Mouse (Mus musculus): ENCODE data around the gene Cc2d1a. TPM values are rescaled to one million over a fixed set of nuclear protein-coding genes. Genes with fewer than 3 reads are reported as not detected.

The Cc2d1a gene
- polyA plus RNA-seq, 1 experiment, result 25.2 TPM

DNA sequence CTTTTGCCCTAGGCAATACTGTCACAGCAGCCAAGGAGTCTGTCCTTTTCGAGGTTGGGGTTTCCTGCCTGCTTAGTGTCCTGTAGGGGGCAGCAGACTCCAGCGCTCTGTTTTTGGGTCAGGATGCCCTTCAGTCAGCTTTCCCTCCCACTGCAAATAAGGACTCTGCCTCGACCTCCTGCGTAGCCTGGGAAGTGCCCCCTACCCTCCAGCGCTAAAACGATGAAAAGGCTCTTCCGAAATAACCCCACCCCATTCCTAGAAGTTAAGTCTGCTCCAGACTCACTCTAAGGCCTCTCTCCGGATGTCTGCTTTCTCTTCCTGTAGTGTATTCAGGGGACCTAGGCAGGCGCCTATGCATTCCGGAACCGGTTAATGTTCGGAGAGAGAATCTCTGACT, 38.8 kb upstream of the Cc2d1a start:
- Histone ChIP-seq H3K79me3 (ENCODE audit: low read depth) (peaks cover 1% of the 10 kb centered on the region), H3K27me3 (ENCODE audit: control insufficient read depth, insufficient read depth, insufficient read length) (no peaks in the 10 kb centered on the region), H3K79me2 (ENCODE audit: control insufficient read depth, insufficient read depth) (peaks cover 13% of the 10 kb centered on the region), H3K4me3 (ENCODE audit: insufficient read depth, poor library complexity, severe bottlenecking) (no peak overlapping the region), H3K36me3 (ENCODE audit: control insufficient read depth, insufficient read depth) (no peaks in the 10 kb centered on the region), H3ac (ENCODE audit: control insufficient read depth, insufficient read length, low read depth) (peak overlapping the region; percentile 5)
- TF ChIP-seq CTCF (IDR thresholded peaks at IDR 0.05; ENCODE audit: control insufficient read depth, insufficient read depth, insufficient read length) (peak; percentile 82), MYOD1 (IDR thresholded peaks at IDR 0.05; ENCODE audit: control insufficient read depth, insufficient read length, low read depth) (no peak)

DNA sequence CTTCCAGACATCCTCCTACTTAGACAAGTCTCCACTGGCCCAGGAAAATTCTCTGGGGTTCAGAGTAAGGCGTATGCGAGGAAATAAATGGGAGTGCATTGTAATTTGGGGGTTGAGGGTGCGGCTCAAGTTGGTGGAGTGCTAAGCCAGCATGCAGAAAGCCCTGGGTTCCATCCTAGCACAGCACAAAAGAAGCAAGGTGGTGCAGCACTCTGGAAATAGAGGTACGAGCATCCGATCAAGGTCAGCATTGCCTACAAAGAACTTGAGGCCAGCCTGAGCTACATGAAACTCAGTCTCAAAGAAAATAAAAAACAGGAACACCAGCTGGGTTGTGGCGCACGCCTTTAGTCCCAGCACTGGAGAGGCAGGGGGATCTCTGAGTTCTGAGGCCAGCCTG, 37.4 kb upstream of the Cc2d1a start, which contains the start of gene Nanos3:
Nanos3 (minus strand) TSS at position 101 of the 400 bp plus-strand sequence.
- H3K4me3 ChIP-seq (ENCODE audit: insufficient read depth, poor library complexity, severe bottlenecking), result peak within 1 kb of the TSS; percentile 43
- H3K79me3 ChIP-seq (ENCODE audit: low read depth), result peaks cover 1% of the 10 kb centered on the region
- H3K27me3 ChIP-seq (ENCODE audit: control insufficient read depth, insufficient read depth, insufficient read length), result no peaks in the 10 kb centered on the region
- TF ChIP-seq CTCF (IDR thresholded peaks at IDR 0.05; ENCODE audit: control insufficient read depth, insufficient read depth, insufficient read length) (no peak), MYOG (IDR thresholded peaks at IDR 0.05; ENCODE audit: control insufficient read depth, extremely low read depth, insufficient read length) (no peak), CEBPB (IDR thresholded peaks at IDR 0.05; ENCODE audit: low read depth) (no peak), FOSL1 (IDR thresholded peaks at IDR 0.05; ENCODE audit: insufficient read depth, low read length, poor library complexity, severe bottlenecking) (no peak), USF1 (IDR thresholded peaks at IDR 0.05; ENCODE audit: low read depth) (no peak), MYOD1 (IDR thresholded peaks at IDR 0.05; ENCODE audit: control insufficient read depth, insufficient read length, low read depth) (no peak), MAX (IDR thresholded peaks at IDR 0.05) (no peak)
- H3ac ChIP-seq (ENCODE audit: control insufficient read depth, insufficient read length, low read depth), result peak within 1 kb of the TSS; percentile 94
- peaks cover 13% of the 10 kb centered on the region for H3K79me2 ChIP-seq (ENCODE audit: control insufficient read depth, insufficient read depth)
- H3K36me3 ChIP-seq (ENCODE audit: control insufficient read depth, insufficient read depth), result no peaks in the 10 kb centered on the region

DNA sequence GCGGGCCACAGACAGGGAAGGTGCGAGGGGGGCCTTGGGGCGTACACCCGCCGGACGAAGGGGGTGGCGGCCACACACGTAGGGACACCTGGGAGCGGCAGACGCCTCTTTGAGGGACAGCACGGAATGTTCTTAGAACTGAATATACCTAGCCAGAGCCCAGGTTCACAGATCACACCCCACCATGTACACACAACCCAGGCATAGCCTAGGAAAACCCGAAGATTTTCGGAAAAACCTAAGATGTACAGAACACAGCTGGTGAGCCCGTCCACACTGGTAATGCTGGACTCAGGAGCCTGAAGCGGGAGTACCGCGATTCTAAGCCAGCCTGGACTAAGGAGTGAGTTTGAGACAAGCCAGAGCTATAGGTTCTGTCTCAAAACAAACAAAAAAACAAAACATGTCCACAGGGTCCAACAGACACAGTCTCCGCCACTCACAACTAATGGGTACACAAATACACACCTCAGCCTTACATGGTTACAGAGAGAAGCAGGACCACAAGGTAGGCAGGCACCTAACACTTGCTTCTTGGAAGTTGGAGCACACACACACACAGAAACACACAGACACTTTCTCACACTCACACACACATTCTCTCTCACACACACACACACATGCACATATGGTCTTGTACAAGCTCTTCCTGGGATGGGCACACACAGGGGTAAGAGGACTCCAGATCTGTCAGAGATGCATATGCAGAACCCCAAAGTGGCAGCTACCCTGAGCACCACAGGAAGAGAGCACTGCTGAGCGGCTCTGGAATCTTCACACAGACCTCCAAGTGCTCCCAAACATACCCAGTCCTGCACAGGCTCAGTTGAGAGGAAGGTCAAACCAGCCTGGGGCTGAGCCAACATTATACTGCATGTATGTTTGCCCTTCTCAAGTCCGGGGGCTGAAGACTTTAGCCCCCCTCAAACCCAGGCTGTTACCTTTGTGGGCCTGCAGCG, 36.6 kb upstream of the Cc2d1a start:
- peak overlapping the region; percentile 43 for H3K4me3 ChIP-seq (ENCODE audit: insufficient read depth, poor library complexity, severe bottlenecking)
- peak overlapping the region; percentile 94 for H3ac ChIP-seq (ENCODE audit: control insufficient read depth, insufficient read length, low read depth)
- H3K27me3 ChIP-seq (ENCODE audit: control insufficient read depth, insufficient read depth, insufficient read length), result no peaks in the 10 kb centered on the region
- no peaks in the 10 kb centered on the region for H3K36me3 ChIP-seq (ENCODE audit: control insufficient read depth, insufficient read depth)
- peaks cover 13% of the 10 kb centered on the region for H3K79me2 ChIP-seq (ENCODE audit: control insufficient read depth, insufficient read depth)
- H3K79me3 ChIP-seq (ENCODE audit: low read depth), result peaks cover 1% of the 10 kb centered on the region
- TF ChIP-seq CTCF (IDR thresholded peaks at IDR 0.05; ENCODE audit: control insufficient read depth, insufficient read depth, insufficient read length) (no peak), MYOG (IDR thresholded peaks at IDR 0.05; ENCODE audit: control insufficient read depth, extremely low read depth, insufficient read length) (no peak), MYOD1 (IDR thresholded peaks at IDR 0.05; ENCODE audit: control insufficient read depth, insufficient read length, low read depth) (no peak), FOSL1 (IDR thresholded peaks at IDR 0.05; ENCODE audit: insufficient read depth, low read length, poor library complexity, severe bottlenecking) (no peak), USF1 (IDR thresholded peaks at IDR 0.05; ENCODE audit: low read depth) (no peak), CEBPB (IDR thresholded peaks at IDR 0.05; ENCODE audit: low read depth) (no peak), MAX (IDR thresholded peaks at IDR 0.05) (no peak)

DNA sequence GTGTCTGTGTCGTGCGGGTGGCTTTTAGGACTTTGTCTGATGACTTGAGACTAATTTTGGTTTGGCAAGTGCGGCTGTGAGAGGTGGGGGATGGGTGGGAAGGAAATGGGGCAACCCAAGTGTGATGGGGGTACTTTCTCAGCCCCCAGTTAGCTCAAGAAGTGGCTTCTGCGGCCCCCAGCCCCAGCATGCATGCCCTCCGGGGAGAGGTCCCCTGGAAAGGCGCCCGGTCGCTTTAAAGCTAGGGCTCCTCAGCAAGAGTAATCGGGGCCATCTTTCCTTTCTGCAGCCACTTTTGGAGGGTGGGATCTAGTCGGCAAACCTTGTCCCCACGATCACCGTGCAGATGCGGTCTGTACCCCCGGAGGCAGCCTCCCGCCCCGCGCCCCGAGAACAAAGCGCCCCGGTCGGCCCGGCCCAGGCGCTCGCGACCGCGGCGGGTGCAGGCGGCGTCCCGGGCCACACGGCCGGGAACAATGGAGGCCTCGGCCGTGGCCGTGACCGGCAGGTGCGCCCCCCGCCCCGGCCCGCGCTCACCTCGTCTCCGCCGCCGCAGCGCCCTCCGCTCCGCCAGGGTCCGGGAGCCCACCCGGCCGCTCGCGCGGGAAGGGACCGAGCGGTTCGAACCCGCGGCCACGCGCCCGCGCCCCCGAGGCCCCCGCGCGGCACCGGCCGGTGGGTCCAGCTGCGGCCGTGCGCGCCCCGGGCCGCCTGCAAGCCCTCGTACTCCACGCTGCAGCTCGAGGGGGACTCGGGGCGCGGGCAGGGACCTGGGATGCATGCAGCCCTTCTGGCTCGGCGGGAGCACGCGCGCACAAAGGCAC, 35.7 kb upstream of the Cc2d1a start:
- Histone ChIP-seq H3K4me3 (ENCODE audit: insufficient read depth, poor library complexity, severe bottlenecking) (peak overlapping the region; percentile 43), H3K27me3 (ENCODE audit: control insufficient read depth, insufficient read depth, insufficient read length) (no peaks in the 10 kb centered on the region), H3K79me2 (ENCODE audit: control insufficient read depth, insufficient read depth) (peaks cover 13% of the 10 kb centered on the region), H3K36me3 (ENCODE audit: control insufficient read depth, insufficient read depth) (no peaks in the 10 kb centered on the region), H3ac (ENCODE audit: control insufficient read depth, insufficient read length, low read depth) (peak overlapping the region; percentile 94), H3K79me3 (ENCODE audit: low read depth) (no peaks in the 10 kb centered on the region)
- TF ChIP-seq MYOG (IDR thresholded peaks at IDR 0.05; ENCODE audit: control insufficient read depth, extremely low read depth, insufficient read length), result no peak
- TF ChIP-seq MYOD1 (IDR thresholded peaks at IDR 0.05; ENCODE audit: control insufficient read depth, insufficient read length, low read depth), result no peak
- no peak for TF ChIP-seq CTCF (IDR thresholded peaks at IDR 0.05; ENCODE audit: control insufficient read depth, insufficient read depth, insufficient read length)
- no peak for TF ChIP-seq FOSL1 (IDR thresholded peaks at IDR 0.05; ENCODE audit: insufficient read depth, low read length, poor library complexity, severe bottlenecking)
- TF ChIP-seq USF1 (IDR thresholded peaks at IDR 0.05; ENCODE audit: low read depth), result no peak
- TF ChIP-seq MAX (IDR thresholded peaks at IDR 0.05), result no peak

DNA sequence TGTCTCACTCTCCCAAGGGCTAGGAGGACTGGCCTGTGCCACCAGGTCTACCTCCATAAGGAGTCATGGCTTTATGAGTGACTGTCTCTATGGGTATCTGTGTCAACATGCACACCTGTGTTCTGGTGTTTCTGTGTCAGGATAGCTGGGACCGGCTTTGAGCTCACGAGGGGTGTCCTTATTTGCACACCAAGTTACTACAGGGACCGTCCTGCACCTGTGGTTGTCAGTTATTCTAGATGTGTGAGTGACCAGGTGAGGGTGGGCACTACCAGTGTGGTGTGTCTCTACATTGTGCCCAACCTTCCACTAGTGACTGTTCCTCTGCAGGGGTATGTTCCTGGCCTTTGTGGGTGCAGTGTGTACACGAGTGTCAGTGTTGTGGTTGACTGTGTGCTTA, 35.1 kb upstream of the Cc2d1a start:
- H3K4me3 ChIP-seq (ENCODE audit: insufficient read depth, poor library complexity, severe bottlenecking), result no peak overlapping the region

More for the DNA sequence above, 35.1 kb upstream of the Cc2d1a start:
- no peaks in the 10 kb centered on the region for H3K27me3 ChIP-seq (ENCODE audit: control insufficient read depth, insufficient read depth, insufficient read length)
- H3ac ChIP-seq (ENCODE audit: control insufficient read depth, insufficient read length, low read depth), result no peak overlapping the region
- H3K79me2 ChIP-seq (ENCODE audit: control insufficient read depth, insufficient read depth), result peaks cover 13% of the 10 kb centered on the region
- no peaks in the 10 kb centered on the region for H3K79me3 ChIP-seq (ENCODE audit: low read depth)
- no peaks in the 10 kb centered on the region for H3K36me3 ChIP-seq (ENCODE audit: control insufficient read depth, insufficient read depth)
- TF ChIP-seq USF1 (IDR thresholded peaks at IDR 0.05; ENCODE audit: low read depth), result no peak
- peak; percentile 12 for TF ChIP-seq MYOD1 (IDR thresholded peaks at IDR 0.05; ENCODE audit: control insufficient read depth, insufficient read length, low read depth)
- TF ChIP-seq FOSL1 (IDR thresholded peaks at IDR 0.05; ENCODE audit: insufficient read depth, low read length, poor library complexity, severe bottlenecking), result no peak
